Mouse (Mus musculus) liver, embryonic 13.5 days (tissue): ENCODE results near the gene Strn3. TPM values are rescaled to one million over a fixed set of nuclear protein-coding genes. Genes with fewer than 3 reads are reported as not detected.
"Not testable (repeated sequence)": the region's sequence is repeated elsewhere in the genome, so short reads cannot be mapped to it uniquely, and the experiment has no call there.

Experiments used
- ATAC-seq: fragments of 200-750 bp; cut with Nextera tagmentation; 2 replicates; pipeline ENCODE4 v1.8.0; 2017; ENCODE audit warnings: low read depth, mild to moderate bottlenecking, moderate number of reproducible peaks, moderate library complexity
- DNase-seq: peaks from one replicate; pipeline ENCODE4 v3.0.0; 2022
- H3K27ac ChIP-seq: fragments of 300-500 bp; sonication (generic); 2 replicates; pipeline ENCODE4 v1.5.1; 2015; ENCODE audit warnings: moderate library complexity, mild to moderate bottlenecking, inconsistent platforms
- H3K27me3 ChIP-seq: fragments of 300-500 bp; sonication (generic); 2 replicates; pipeline ENCODE4 v1.6.1; 2015; ENCODE audit warnings: mild to moderate bottlenecking, inconsistent platforms
- H3K36me3 ChIP-seq: fragments of 300-500 bp; sonication (generic); 2 replicates; pipeline ENCODE4 v1.6.1; 2015; ENCODE audit warnings: mild to moderate bottlenecking, inconsistent platforms
- H3K4me1 ChIP-seq: fragments of 300-500 bp; sonication (generic); replicated peaks from 2 replicates; pipeline ENCODE4 v1.6.1; 2015; ENCODE audit warnings: inconsistent platforms
- H3K4me2 ChIP-seq: fragments of 300-500 bp; sonication (generic); 2 replicates; pipeline ENCODE4 v1.6.1; 2015; ENCODE audit warnings: inconsistent platforms, mild to moderate bottlenecking, moderate library complexity
- H3K4me3 ChIP-seq: fragments of 300-500 bp; sonication (generic); replicated peaks from 2 replicates; pipeline ENCODE4 v1.5.1; 2015; ENCODE audit warnings: mild to moderate bottlenecking, inconsistent platforms
- H3K9ac ChIP-seq: fragments of 300-500 bp; sonication (generic); 2 replicates; pipeline ENCODE4 v1.6.1; 2015; ENCODE audit warnings: mild to moderate bottlenecking, inconsistent platforms
- H3K9me3 ChIP-seq: fragments of 300-500 bp; sonication (generic); replicated peaks from 2 replicates; pipeline ENCODE4 v1.6.1; 2016; ENCODE audit warnings: inconsistent platforms
- WGBS: fragments of 180-500 bp; shearing (Covaris S2); methylation state at CpG from one replicate; pipeline ENCODE4 v1.1.7; 2015; ENCODE audit not compliant: insufficient replicate concordance; 5-methylcytosine and 5-hydroxymethylcytosine counted together
- polyA plus RNA-seq: library from polyadenylated mRNA; unstranded; fragments of >200 nt; fragmentation: Nextera tagmentation; extraction: Ambion mirVana; gene quantifications from 2 replicates; pipeline ENCODE4 v1.2.1, GENCODE M21; 2015

The Strn3 gene
- polyA plus RNA-seq, 1 experiment from 2014 or later = 14.5 TPM

- DNase-seq = no peak
- 62% methylated on average over 3 of the region's 3 CpGs for WGBS
- H3K27ac ChIP-seq = peak overlapping the region; percentile 74
- H3K36me3 ChIP-seq = no peaks in the 10 kb centered on the region
- no peaks in the 10 kb centered on the region for H3K9me3 ChIP-seq
- H3K27me3 ChIP-seq = no peaks in the 10 kb centered on the region
- peaks cover 37% of the 10 kb centered on the region for H3K4me1 ChIP-seq
- 0 out of 2 replicates have a peak overlapping the region, but pooled peaks have one; percentile 15 for H3K9ac ChIP-seq
- no peak overlapping the region for H3K4me3 ChIP-seq
- no peak overlapping the region for H3K4me2 ChIP-seq
- no peak for ATAC-seq
Observed at GRCm38 (mm10) chr12:51693419-51693818, 1.7 kb upstream of the Strn3 start.

- WGBS = 54% methylated on average over 10 of the region's 10 CpGs
- H3K27ac ChIP-seq = not testable (repeated sequence)
Observed at GRCm38 (mm10) chr12:51692870-51693269, 1.2 kb upstream of the Strn3 start.

DNA sequence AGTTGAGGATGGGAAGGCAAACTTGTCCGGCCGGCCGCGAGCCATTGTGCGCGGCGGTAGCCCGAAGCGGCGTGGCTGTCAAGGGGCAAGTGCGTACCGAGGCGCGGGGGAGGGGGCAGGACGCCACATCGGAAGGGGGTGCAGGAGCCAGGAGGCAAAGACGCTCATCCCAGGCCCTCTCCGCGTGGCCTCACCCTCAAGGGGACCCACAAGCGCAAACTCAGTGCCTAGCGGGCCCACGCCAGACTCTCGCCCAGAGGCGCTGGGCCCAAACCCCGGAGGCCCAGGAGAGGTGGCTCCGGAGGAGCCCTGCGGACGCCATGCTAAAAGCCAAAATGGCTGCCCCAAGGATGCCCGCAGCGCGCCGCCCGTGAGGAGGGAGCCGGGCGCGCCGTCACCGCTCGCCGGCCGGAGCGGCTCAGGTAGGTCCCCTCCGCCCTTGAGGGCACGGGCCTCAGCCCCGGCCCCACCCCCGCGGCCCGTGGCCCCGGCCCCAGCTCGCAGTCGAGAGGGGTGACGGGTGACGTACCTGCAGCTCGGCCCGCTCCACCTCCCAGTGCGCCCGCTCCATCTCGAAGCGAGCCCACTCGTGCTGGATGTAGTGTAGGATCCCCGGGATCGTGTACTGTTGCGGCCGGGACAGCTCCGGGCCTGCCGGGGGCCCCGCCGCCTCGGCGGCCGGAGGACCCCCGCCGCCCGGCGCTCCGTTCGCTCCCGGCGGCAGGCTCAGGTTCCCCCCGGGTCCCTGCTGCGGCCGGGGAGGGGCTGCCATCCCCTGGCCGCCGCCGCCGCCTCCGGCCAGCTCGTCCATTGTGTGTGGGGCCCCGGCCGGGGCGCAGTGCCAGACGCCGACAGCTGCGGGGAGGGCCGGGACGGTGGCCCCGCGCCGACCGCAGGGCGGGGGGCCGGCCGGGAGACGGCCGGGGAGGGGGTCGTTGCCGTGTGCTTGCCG, 528 bp downstream of the Strn3 start, which contains the start of gene Ap4s1:
Ap4s1 (plus strand) TSS at position 141 of the 952 bp plus-strand sequence.
- Histone ChIP-seq H3K9me3 (no peaks in the 10 kb centered on the region), H3K4me2 (peak within 1 kb of the TSS; percentile 74), H3K27ac (peak within 1 kb of the TSS; percentile 98), H3K36me3 (no peaks in the 10 kb centered on the region), H3K9ac (peak within 1 kb of the TSS; percentile 100), H3K27me3 (no peaks in the 10 kb centered on the region), H3K4me3 (peak within 1 kb of the TSS; percentile 99), H3K4me1 (peaks cover 52% of the 10 kb centered on the region)
- ATAC-seq (peak; percentile 70), DNase-seq (peak; percentile 69)
- under 1% methylated on average over 82 of the region's 108 CpGs for WGBS

More at GRCm38 (mm10) chr12:51692870-51693269, 1.2 kb upstream of the Strn3 start:
- Histone ChIP-seq H3K4me3 (peak overlapping the region; percentile 99), H3K4me1 (peaks cover 41% of the 10 kb centered on the region), H3K9ac (peak overlapping the region; percentile 100), H3K4me2 (peak overlapping the region; percentile 63)
- ATAC-seq, H3K27me3 ChIP-seq, H3K9me3 ChIP-seq, H3K36me3 ChIP-seq, DNase-seq: not testable (repeated sequence)

- Histone ChIP-seq H3K36me3 (no peaks in the 10 kb centered on the region), H3K9me3 (no peaks in the 10 kb centered on the region), H3K27me3 (no peaks in the 10 kb centered on the region), H3K4me2 (no peak overlapping the region), H3K27ac (no peak overlapping the region), H3K9ac (no peak overlapping the region), H3K4me3 (no peak overlapping the region), H3K4me1 (peaks cover 36% of the 10 kb centered on the region)
- WGBS = 78% methylated on average over 2 of the region's 2 CpGs
- DNase-seq (no peak), ATAC-seq (no peak)
Observed at GRCm38 (mm10) chr12:51688546-51688945, 3.2 kb downstream of the Strn3 start.

GRCm38 (mm10) chr12:51678844-51679243, 12.9 kb downstream of the Strn3 start:
- peak; percentile 64 for ATAC-seq
- no peak for DNase-seq
- no peaks in the 10 kb centered on the region for H3K9me3 ChIP-seq
- no peaks in the 10 kb centered on the region for H3K36me3 ChIP-seq
- H3K27ac ChIP-seq = no peak overlapping the region
- no peaks in the 10 kb centered on the region for H3K27me3 ChIP-seq
- no peak overlapping the region for H3K4me2 ChIP-seq
- H3K9ac ChIP-seq = no peak overlapping the region
- H3K4me3 ChIP-seq = no peak overlapping the region
- 71% methylated on average over 1 of the region's 1 CpGs for WGBS
- peaks cover 51% of the 10 kb centered on the region for H3K4me1 ChIP-seq

- DNase-seq = no peak
- WGBS = 69% methylated on average over 2 of the region's 2 CpGs
- Histone ChIP-seq H3K9ac (no peak overlapping the region), H3K9me3 (no peaks in the 10 kb centered on the region), H3K27me3 (no peaks in the 10 kb centered on the region), H3K4me1 (peaks cover 65% of the 10 kb centered on the region), H3K4me3 (no peak overlapping the region), H3K4me2 (no peak overlapping the region), H3K36me3 (no peaks in the 10 kb centered on the region), H3K27ac (no peak overlapping the region)
- no peak for ATAC-seq
Observed at GRCm38 (mm10) chr12:51676442-51676841, 15.3 kb downstream of the Strn3 start.

- 45% methylated on average over 4 of the region's 4 CpGs for WGBS
- H3K9me3 ChIP-seq = no peaks in the 10 kb centered on the region
- H3K36me3 ChIP-seq = no peaks in the 10 kb centered on the region
- no peak overlapping the region for H3K9ac ChIP-seq
- DNase-seq = no peak
- ATAC-seq = no peak
- peaks cover 48% of the 10 kb centered on the region for H3K4me1 ChIP-seq
- no peaks in the 10 kb centered on the region for H3K27me3 ChIP-seq
- H3K4me2 ChIP-seq = no peak overlapping the region
- no peak overlapping the region for H3K27ac ChIP-seq
- H3K4me3 ChIP-seq = no peak overlapping the region
Observed at GRCm38 (mm10) chr12:51673270-51673669, 18.4 kb downstream of the Strn3 start.

DNA sequence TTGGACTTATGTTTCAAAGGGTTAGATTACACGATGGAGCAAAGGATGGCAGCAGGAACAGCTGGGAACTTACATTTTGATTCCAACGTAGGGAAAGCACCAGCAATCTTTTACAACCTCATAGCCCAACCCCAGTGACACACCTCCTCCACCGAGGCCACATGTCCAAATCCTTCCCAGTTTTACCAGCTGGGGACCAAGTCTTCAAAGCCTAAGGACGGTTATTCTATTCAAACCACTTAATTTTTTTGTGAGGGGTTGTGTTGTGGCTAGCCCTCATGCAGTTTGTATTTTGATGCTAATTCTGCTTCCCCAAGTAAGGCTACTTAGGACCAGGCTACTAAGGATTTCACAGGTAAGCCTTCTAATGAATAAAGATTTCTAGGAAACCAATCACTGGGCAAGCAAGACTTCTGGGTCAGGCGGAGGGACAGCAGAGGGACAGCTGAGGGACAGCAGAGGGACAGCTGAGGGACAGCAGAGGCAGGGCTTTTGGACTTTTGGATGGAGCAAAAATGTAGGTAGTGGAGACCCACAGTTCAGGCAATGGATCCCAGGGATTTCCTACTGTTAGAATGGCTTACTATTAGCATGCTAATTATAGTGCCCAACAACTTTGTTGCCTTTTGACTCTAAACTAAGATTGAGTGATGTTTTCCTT, 20.3 kb downstream of the Strn3 start:
- Histone ChIP-seq H3K9ac (no peak overlapping the region), H3K4me2 (no peak overlapping the region), H3K4me1 (peaks cover 48% of the 10 kb centered on the region), H3K4me3 (no peak overlapping the region), H3K9me3 (no peaks in the 10 kb centered on the region), H3K36me3 (no peaks in the 10 kb centered on the region), H3K27me3 (no peaks in the 10 kb centered on the region), H3K27ac (no peak overlapping the region)
- DNase-seq (no peak), ATAC-seq (no peak)
- WGBS = 48% methylated on average over 5 of the region's 5 CpGs

- no peaks in the 10 kb centered on the region for H3K36me3 ChIP-seq
- H3K27ac ChIP-seq = no peak overlapping the region
- no peaks in the 10 kb centered on the region for H3K9me3 ChIP-seq
- DNase-seq (no peak), ATAC-seq (no peak)
- H3K4me2 ChIP-seq = no peak overlapping the region
- no peak overlapping the region for H3K9ac ChIP-seq
- peaks cover 43% of the 10 kb centered on the region for H3K4me1 ChIP-seq
- WGBS = 74% methylated on average over 4 of the region's 4 CpGs
- no peaks in the 10 kb centered on the region for H3K27me3 ChIP-seq
- no peak overlapping the region for H3K4me3 ChIP-seq
Observed at GRCm38 (mm10) chr12:51666708-51667430, 24.8 kb downstream of the Strn3 start.

- Histone ChIP-seq H3K4me1 (peaks cover 40% of the 10 kb centered on the region), H3K9ac (no peak overlapping the region), H3K9me3 (no peaks in the 10 kb centered on the region), H3K4me3 (no peak overlapping the region), H3K4me2 (no peak overlapping the region), H3K27ac (no peak overlapping the region), H3K27me3 (no peaks in the 10 kb centered on the region), H3K36me3 (no peaks in the 10 kb centered on the region)
- ATAC-seq (no peak), DNase-seq (no peak)
Observed at GRCm38 (mm10) chr12:51663908-51664307, 27.8 kb downstream of the Strn3 start.

GRCm38 (mm10) chr12:51663011-51663410, 28.7 kb downstream of the Strn3 start:
- no peaks in the 10 kb centered on the region for H3K36me3 ChIP-seq
- peaks cover 38% of the 10 kb centered on the region for H3K4me1 ChIP-seq
- no peaks in the 10 kb centered on the region for H3K9me3 ChIP-seq
- H3K4me3 ChIP-seq = no peak overlapping the region
- ATAC-seq (no peak), DNase-seq (no peak)
- H3K27ac ChIP-seq = no peak overlapping the region
- no peaks in the 10 kb centered on the region for H3K27me3 ChIP-seq
- no peak overlapping the region for H3K4me2 ChIP-seq
- no peak overlapping the region for H3K9ac ChIP-seq
